Mouse (Mus musculus) testis, adult 2 months (tissue): ENCODE results near the gene Ksr2.

ENCODE experiments used
- CTCF ChIP-seq: fragments of 200-500 bp; IDR thresholded peaks from 2 replicates; pipeline ENCODE4 v1.5.1; 2012; ENCODE audit warnings: low read depth, mild to moderate bottlenecking, inconsistent platforms, low read length, moderate library complexity; ENCODE audit not compliant: control insufficient read depth, insufficient read depth, insufficient replicate concordance
- POLR2A ChIP-seq: fragments of 200-500 bp; IDR thresholded peaks from 2 replicates; pipeline ENCODE4 v1.6.1; 2012; ENCODE audit warnings: low read depth, mild to moderate bottlenecking, inconsistent platforms, low read length, moderate library complexity; ENCODE audit not compliant: control insufficient read depth

DNA sequence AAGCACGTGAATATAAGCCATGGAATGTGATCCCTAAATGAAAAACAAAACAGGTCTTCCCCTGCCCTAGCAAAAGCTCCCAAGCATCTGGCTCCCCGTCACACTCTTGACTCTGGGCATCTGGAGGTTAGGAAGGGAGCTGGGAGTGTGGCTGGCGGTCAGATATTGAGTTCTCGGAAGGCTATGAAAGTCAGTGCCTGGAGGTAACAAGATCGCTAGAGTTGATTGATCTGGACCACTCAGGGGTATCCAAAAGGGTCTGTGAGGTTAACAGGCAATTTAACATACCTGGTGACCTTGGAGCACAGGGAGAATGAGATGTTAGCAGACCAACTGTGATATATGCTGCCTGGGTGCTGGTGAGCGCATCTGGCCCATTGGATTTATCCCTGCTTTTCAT, 283.8 kb downstream of the Ksr2 start:
- TF ChIP-seq CTCF (no peak), POLR2A (no peak)
